Mouse (Mus musculus) limb, embryonic 10.5 days (tissue): ENCODE results near the gene Fgfr2. TPM values are rescaled to one million over a fixed set of nuclear protein-coding genes. Genes with fewer than 3 reads are reported as not detected.
"Not testable (repeated sequence)": the region's sequence is repeated elsewhere in the genome, so short reads cannot be mapped to it uniquely, and the experiment has no call there.

Source experiments
- DNase-seq: peaks from one replicate; pipeline ENCODE4 v3.0.0-alpha.2; 2017; ENCODE audit warnings: low spot score
- H3K27ac ChIP-seq: fragments of 300-500 bp; sonication (generic); 2 replicates; pipeline ENCODE4 v1.5.1; 2016; ENCODE audit warnings: mild to moderate bottlenecking
- H3K27me3 ChIP-seq: fragments of 300-500 bp; sonication (generic); 2 replicates; pipeline ENCODE4 v1.6.1; 2016; ENCODE audit warnings: low read depth, mild to moderate bottlenecking; ENCODE audit not compliant: poor library complexity, severe bottlenecking
- H3K36me3 ChIP-seq: fragments of 300-500 bp; sonication (generic); 2 replicates; pipeline ENCODE4 v1.6.1; 2016; ENCODE audit warnings: mild to moderate bottlenecking, moderate library complexity
- H3K4me1 ChIP-seq: fragments of 300-500 bp; sonication (generic); 2 replicates; pipeline ENCODE4 v1.6.1; 2016
- H3K4me3 ChIP-seq: fragments of 300-500 bp; sonication (generic); 2 replicates; pipeline ENCODE4 v1.5.1; 2016; ENCODE audit warnings: mild to moderate bottlenecking, moderate library complexity
- H3K9me3 ChIP-seq: fragments of 300-500 bp; sonication (generic); replicated peaks from 2 replicates; pipeline ENCODE4 v1.6.1; 2016; ENCODE audit warnings: mild to moderate bottlenecking
- WGBS: fragments of 180-500 bp; shearing (Covaris S2); methylation state at CpG from one replicate; pipeline ENCODE4 v1.1.7; 2016; 5-methylcytosine and 5-hydroxymethylcytosine counted together
- polyA plus RNA-seq: library from polyadenylated mRNA; unstranded; fragments of >200 nt; fragmentation: Nextera tagmentation; extraction: Ambion mirVana; gene quantifications from 2 replicates; pipeline ENCODE4 v1.2.1, GENCODE M21; 2016

Fgfr2 gene
- polyA plus RNA-seq, 1 experiment from 2014 or later = 64.4 TPM

DNA sequence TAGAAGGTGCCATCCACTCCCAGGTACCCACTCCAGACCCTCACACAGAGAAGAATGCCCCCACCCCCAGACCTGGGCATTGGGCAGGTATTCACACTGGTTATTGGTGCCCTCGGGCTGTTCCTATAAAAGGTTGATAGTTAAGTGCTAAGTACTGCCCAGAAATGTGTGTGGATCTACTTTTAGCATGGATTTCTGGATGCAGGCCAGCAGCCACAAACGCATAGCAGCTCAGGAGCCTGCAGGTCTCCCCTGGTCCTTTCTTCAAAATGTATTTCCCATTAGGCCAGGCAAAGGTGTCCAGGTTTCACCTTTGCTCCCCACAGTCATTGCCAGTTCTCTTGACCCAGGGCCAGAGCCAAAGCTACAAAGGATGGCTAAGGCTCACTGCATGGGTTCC is 614.0 kb downstream of the Fgfr2 start:
- Histone ChIP-seq H3K36me3 (no peaks in the 10 kb centered on the region), H3K27me3 (no peaks in the 10 kb centered on the region), H3K4me3 (no peak overlapping the region), H3K27ac (no peak overlapping the region), H3K9me3 (no peaks in the 10 kb centered on the region), H3K4me1 (no peaks in the 10 kb centered on the region)
- DNase-seq = no peak
- 89% methylated on average over 2 of the region's 2 CpGs for WGBS

DNA sequence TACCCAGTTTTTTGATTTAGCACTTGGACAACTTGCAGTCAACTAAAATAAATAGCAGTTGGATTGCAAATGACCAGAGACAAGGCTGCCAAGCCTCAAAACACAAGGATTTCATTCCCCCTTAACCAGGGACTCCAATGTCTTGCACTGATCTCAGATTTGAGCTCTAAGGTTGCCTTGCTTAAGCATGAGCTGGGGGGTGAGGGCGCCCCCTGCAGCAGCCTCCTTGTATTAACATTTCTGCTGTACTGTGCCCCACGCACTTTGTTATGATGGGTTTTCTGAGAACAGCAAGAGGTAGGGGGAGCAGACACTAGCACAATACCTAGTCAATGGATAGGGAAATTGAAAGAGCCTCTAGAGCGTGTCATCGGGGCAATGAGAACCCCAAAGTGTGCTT is 615.8 kb downstream of the Fgfr2 start:
- Histone ChIP-seq H3K4me3 (no peak overlapping the region), H3K27ac (no peak overlapping the region), H3K9me3 (no peaks in the 10 kb centered on the region), H3K36me3 (no peaks in the 10 kb centered on the region), H3K4me1 (peaks cover 8% of the 10 kb centered on the region), H3K27me3 (no peaks in the 10 kb centered on the region)
- WGBS = 58% methylated on average over 4 of the region's 4 CpGs
- DNase-seq = peak; percentile 36

DNA sequence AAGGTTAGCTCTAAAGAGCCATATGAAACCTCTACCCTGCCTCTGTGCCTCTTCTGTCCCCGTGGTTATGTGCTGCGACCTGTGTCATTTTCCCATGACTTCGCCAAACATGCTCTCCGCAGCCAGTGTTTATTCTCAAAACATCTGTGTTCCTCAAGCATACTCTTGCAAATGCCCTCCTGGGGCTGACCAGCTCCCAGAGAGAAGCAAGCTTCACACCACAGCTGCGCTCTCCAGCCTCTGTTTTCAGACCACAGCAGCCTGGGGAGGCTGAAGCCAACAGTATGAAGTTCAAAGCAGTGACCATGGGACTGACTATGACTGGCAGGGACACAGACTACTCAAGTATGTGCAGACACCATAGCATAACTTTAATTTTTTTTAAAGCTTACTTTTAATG is 616.9 kb downstream of the Fgfr2 start:
- no peaks in the 10 kb centered on the region for H3K36me3 ChIP-seq
- no peaks in the 10 kb centered on the region for H3K9me3 ChIP-seq
- H3K27ac ChIP-seq = no peak overlapping the region
- DNase-seq = no peak
- H3K4me3 ChIP-seq = no peak overlapping the region
- H3K4me1 ChIP-seq = peaks cover 8% of the 10 kb centered on the region
- H3K27me3 ChIP-seq = no peaks in the 10 kb centered on the region
- 57% methylated on average over 5 of the region's 5 CpGs for WGBS

DNA sequence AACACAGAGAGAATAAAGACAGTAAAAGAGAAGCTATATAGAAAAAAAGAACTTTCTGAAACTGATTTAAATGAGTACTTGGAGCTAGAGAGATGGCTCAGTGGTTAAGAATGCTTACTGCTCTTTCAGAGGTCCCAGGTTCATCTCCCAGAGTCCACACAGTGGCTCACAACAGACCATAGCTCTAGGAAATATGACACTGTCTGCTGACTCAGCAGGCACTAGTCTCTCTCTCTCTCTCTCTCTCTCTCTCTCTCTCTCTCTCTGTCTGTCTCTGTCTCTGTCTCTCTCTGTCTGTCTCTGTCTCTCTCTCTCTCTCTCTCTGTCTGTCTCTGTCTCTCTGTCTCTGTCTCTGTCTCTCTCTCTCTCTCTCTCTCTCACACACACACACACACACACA is 620.7 kb downstream of the Fgfr2 start:
- DNase-seq, H3K9me3 ChIP-seq, H3K27ac ChIP-seq, H3K4me1 ChIP-seq, H3K27me3 ChIP-seq, H3K4me3 ChIP-seq, H3K36me3 ChIP-seq: not testable (repeated sequence)

DNA sequence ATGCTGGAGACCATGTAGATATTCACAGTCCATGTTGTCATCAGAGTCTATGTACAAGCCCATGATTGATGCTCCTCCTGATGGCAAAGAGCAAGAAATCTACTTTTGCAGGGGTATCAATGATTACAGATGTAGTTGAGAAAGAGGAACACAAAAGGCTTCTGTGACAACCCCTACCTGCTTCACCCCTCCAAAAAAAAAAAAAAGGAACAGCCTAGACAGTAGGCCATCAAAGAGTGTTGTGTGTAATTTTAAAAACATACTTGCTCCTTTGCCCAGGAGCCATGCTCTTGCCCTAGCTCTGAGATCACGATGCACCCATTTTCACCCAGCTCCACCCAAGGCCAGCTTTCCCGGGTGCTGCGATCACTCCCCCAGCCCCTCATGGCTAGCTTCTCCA is 626.0 kb downstream of the Fgfr2 start:
- Histone ChIP-seq H3K27me3 (no peaks in the 10 kb centered on the region), H3K4me3 (no peak overlapping the region), H3K36me3 (no peaks in the 10 kb centered on the region), H3K27ac (no peak overlapping the region), H3K9me3 (no peaks in the 10 kb centered on the region), H3K4me1 (peaks cover 8% of the 10 kb centered on the region)
- WGBS = 97% methylated on average over 3 of the region's 3 CpGs
- DNase-seq = no peak

DNA sequence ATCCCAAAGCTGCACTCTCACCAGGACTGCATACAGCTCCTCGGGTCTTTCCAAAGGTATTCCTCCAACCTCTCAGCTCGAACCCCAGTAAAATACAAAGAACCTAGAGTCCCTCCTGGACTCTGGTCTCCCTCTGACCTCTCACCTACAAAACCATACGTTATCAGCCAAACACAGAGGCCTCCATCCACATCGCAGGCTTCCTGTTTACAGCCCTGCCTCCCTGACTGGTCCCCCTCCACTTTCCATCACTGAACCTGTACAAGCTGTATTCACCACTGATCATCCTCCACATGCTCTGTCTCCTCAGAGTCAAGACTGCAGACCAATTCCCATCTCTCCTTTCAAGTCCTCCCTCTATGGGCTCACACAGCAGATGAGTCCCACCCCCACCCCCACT is 628.9 kb downstream of the Fgfr2 start:
- Histone ChIP-seq H3K27me3 (no peaks in the 10 kb centered on the region), H3K27ac (no peak overlapping the region; the same call in 1 of the 2 replicates), H3K36me3 (no peaks in the 10 kb centered on the region), H3K4me3 (no peak overlapping the region), H3K9me3 (no peaks in the 10 kb centered on the region), H3K4me1 (peaks cover 8% of the 10 kb centered on the region)
- DNase-seq = no peak
- 48% methylated on average over 4 of the region's 4 CpGs for WGBS

DNA sequence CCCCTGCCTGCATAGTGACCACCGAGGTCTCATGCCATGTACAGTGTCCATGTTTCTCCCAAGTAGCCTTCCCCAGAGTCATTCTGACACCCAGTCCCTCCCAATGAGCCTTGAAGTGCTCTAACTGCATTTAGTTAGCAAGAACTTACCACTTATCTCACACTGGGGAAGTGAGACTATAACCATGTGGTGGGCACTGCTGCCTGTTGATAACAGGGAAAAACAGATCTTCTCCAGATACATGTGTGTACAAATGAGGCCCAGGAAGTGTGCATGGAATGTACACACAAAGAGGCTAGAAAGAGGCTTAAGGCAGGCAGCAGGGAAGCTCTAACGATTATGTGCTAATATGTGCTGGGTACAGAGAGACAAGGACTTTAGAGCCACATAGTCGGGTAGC is 629.5 kb downstream of the Fgfr2 start:
- peaks cover 8% of the 10 kb centered on the region for H3K4me1 ChIP-seq
- H3K4me3 ChIP-seq = no peak overlapping the region
- WGBS = 84% methylated on average over 3 of the region's 3 CpGs
- no peak for DNase-seq
- no peak overlapping the region for H3K27ac ChIP-seq
- no peaks in the 10 kb centered on the region for H3K36me3 ChIP-seq
- H3K27me3 ChIP-seq = no peaks in the 10 kb centered on the region; the same call in 1 of the 2 replicates
- no peaks in the 10 kb centered on the region for H3K9me3 ChIP-seq

DNA sequence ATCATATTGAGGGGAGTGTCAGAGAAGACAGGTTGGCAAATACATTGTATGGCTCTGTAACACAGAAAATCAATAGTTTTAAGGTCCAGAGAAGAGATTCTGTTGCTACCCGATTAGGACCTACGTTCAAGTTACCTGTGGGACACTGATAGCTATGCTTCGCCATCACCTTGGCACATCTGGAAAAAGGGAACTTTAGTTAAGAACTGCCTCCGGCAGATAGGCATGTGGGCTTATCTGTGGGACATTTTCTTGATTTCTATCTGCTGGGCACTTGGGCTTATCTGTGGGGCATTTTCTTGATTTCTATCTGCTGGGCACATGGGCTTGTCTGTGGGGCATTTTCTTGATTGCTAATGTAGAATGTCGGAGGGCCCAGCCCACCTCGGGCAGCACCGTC is 631.2 kb downstream of the Fgfr2 start:
- WGBS = 91% methylated on average over 7 of the region's 7 CpGs

DNA sequence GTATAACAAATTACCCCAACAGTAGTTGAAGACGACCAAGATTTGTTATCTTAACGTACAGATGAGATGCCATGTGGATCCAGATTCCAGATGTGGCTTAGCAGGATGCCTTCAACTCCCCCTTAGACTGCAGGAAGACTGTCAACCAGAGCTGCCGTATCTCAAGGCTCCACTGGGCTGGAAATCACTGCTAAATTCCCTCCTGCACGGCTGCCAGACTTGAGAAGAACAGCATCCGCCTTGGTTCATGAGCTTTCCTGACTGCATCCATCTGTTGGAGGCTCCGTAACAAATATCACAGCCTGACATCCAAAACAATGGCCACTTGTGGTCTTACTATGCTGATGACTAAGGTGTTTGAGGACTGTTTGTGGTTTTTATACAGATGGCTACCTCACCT is 635.8 kb downstream of the Fgfr2 start:
- DNase-seq = no peak
- Histone ChIP-seq H3K4me3 (no peak overlapping the region), H3K27me3 (no peaks in the 10 kb centered on the region; the same call in 1 of the 2 replicates), H3K36me3 (no peaks in the 10 kb centered on the region), H3K4me1 (no peaks in the 10 kb centered on the region), H3K9me3 (no peaks in the 10 kb centered on the region), H3K27ac (no peak overlapping the region)
- WGBS = 67% methylated on average over 6 of the region's 6 CpGs

More for the DNA sequence above, 631.2 kb downstream of the Fgfr2 start:
- DNase-seq = no peak
- no peak overlapping the region for H3K27ac ChIP-seq
- no peaks in the 10 kb centered on the region for H3K9me3 ChIP-seq
- no peaks in the 10 kb centered on the region for H3K36me3 ChIP-seq
- H3K4me1 ChIP-seq = peaks cover 8% of the 10 kb centered on the region
- no peak overlapping the region for H3K4me3 ChIP-seq
- H3K27me3 ChIP-seq = no peaks in the 10 kb centered on the region; the same call in 1 of the 2 replicates

DNA sequence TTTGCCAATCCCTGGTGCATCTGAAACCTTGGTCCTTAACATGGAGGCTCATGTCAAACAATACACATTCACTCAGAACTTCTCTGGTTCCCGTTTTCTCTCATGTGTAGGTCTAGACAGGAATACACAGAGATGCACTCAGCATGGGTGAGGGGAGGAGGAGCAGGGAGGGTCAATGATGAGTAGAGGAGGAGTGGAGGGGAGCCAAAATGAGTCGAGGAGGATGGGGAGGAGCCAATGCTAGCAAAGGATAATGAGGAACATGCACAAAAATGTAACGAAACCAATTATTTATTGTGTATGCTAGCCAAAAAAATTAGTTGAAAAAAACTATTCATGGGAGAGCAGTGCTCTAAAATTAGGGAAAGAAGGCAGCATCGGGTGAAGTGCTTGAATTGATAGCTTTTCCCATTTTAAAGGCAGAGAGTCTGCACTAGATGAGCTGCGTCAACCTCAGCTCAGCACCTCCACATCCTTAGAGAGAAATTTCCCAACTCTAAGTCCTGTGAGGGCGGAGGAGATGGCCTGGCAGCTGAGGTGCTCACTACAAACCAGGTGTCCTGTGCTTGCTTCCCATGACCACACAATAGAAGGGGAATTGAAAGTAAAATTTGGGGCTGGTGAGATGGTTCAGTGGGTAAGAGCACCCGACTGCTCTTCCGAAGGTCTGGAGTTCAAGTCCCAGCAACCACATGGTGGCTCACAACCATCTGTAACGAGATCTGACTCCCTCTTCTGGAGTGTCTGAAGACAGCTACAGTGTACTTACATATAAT is 636.6 kb downstream of the Fgfr2 start:
- Histone ChIP-seq H3K4me3 (no peak overlapping the region), H3K4me1 (no peaks in the 10 kb centered on the region), H3K27ac (no peak overlapping the region), H3K36me3 (no peaks in the 10 kb centered on the region), H3K27me3 (no peaks in the 10 kb centered on the region; the same call in 1 of the 2 replicates), H3K9me3 (no peaks in the 10 kb centered on the region)
- DNase-seq = no peak
- 88% methylated on average over 9 of the region's 9 CpGs for WGBS

DNA sequence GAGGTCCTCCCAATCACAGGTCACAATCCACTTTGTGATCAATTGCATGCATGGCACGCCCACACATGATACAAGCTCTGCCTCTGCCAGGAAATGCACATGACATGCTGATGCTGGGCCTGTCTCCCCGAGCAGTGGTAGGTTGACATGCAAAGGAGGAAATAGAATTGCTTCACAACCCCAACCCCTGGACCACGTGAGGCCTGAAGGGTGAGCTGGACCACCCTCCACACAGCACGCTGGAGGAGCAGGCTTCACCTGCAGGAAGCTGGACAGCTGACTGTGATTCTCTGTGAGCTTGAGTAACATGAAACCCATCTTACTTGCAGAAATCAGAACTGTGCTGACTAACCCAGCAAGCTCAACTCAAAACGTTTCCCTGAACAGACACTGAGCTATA is 638.7 kb downstream of the Fgfr2 start:
- no peak overlapping the region for H3K4me3 ChIP-seq
- no peak for DNase-seq
- 55% methylated on average over 5 of the region's 5 CpGs for WGBS
- no peaks in the 10 kb centered on the region for H3K9me3 ChIP-seq
- no peaks in the 10 kb centered on the region for H3K4me1 ChIP-seq
- no peaks in the 10 kb centered on the region for H3K36me3 ChIP-seq
- no peaks in the 10 kb centered on the region; the same call in 1 of the 2 replicates for H3K27me3 ChIP-seq
- H3K27ac ChIP-seq = no peak overlapping the region

DNA sequence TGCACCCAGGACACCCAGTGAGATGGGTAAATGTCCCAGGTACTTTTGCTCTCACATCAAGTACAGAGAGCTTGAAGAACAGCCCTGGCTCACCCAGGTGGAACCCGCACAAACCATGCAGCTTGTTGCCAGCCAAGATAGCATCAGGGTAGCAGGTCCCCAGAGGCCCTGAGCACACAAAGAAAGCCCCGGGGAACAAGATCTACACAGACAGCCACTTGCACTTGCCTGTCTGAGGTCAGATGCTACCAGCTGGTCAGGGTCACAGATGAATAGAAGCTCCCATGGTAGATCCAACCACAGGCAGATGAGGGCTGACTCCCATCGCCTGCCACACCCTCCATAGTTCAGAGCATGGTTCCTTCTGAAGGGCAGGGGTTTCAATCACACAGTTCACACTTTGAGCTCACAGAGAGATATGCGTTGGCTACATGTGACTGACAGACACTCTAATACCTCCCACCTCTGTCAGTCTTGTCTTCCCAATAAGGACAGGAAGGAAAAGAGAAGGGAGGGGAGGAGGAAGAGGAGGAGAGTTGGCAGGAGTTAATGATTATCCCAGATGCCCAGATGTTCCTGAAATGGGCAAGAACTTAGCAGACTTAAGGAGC is 642.3 kb downstream of the Fgfr2 start:
- WGBS = 79% methylated on average over 4 of the region's 4 CpGs
- Histone ChIP-seq H3K27me3 (no peaks in the 10 kb centered on the region), H3K27ac (no peak overlapping the region), H3K36me3 (no peaks in the 10 kb centered on the region), H3K9me3 (no peaks in the 10 kb centered on the region), H3K4me1 (no peaks in the 10 kb centered on the region), H3K4me3 (no peak overlapping the region)
- no peak for DNase-seq

DNA sequence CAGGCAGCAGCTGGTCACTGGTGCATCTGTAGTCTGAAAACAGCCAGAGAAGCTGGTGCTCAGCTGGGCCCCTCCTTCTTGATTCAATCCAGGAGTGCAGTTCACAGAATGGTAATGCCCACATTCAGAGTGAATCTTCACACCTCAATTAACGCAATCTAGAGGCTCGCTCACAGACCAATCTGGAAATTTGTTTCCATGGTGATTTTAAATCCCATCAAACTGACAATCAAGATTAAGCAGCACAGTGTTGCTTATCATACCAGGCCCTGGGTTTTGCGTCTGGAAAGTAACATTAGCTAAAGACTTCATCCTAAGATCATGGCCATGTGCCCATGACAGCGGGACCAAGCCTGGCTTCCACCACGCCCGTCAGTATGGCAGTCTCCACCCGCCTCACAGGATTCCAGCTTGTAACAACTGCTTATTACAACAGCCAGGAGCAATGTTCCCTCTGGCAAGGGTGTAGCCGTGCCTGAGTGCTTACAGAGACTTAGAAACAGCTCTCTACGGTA is 644.8 kb downstream of the Fgfr2 start:
- Histone ChIP-seq H3K4me1 (no peaks in the 10 kb centered on the region), H3K9me3 (no peaks in the 10 kb centered on the region), H3K36me3 (no peaks in the 10 kb centered on the region), H3K27me3 (peaks cover 5% of the 10 kb centered on the region; the same call in 1 of the 2 replicates), H3K27ac (no peak overlapping the region), H3K4me3 (no peak overlapping the region)
- WGBS = 80% methylated on average over 9 of the region's 9 CpGs
- DNase-seq = no peak
